In genomic region chr6:135026232-135026631, GRCm38 (mm10) we compare ENCODE assay signal across 9 mouse cellular contexts. TPM values are rescaled to one million over a fixed set of nuclear protein-coding genes. Genes with fewer than 3 reads are reported as not detected.
DNase-seq lines count a peak whose midpoint lies in the region; ATAC-seq lines count a peak whose summit lies in the region.
"Had no signal": no experiment of that assay in that cellular context is flagged by ENCODE, and none has a peak within 500 bp of the region (broad histone marks: within the 10 kb centered on the region; RNA-seq: fewer than 3 reads in every experiment).

No protein-coding gene starts in this region.

- H3K36me3 ChIP-seq in forebrain, embryonic 13.5 days (ENCODE audit: poor library complexity, severe bottlenecking): peaks cover 41% of the 10 kb centered on the region
- H3K36me3 ChIP-seq in forebrain, embryonic 10.5 days (replicated peaks): peaks cover 44% of the 10 kb centered on the region

- H3K4me2 ChIP-seq in forebrain, embryonic 13.5 days: no peak overlapping the region

- no peak overlapping the region for H3K27ac ChIP-seq in forebrain, embryonic 13.5 days
- no peak overlapping the region for H3K27ac ChIP-seq in forebrain, embryonic 10.5 days

- WGBS in forebrain, embryonic 13.5 days: 9% methylated on average over 3 of the region's 3 CpGs
- 8% methylated on average over 3 of the region's 3 CpGs for WGBS in forebrain, embryonic 10.5 days

- no peaks in the 10 kb centered on the region for H3K27me3 ChIP-seq in forebrain, embryonic 13.5 days
- H3K27me3 ChIP-seq in forebrain, embryonic 10.5 days (ENCODE audit: poor library complexity, severe bottlenecking): no peaks in the 10 kb centered on the region

- no peaks in the 10 kb centered on the region for H3K9me3 ChIP-seq in forebrain, embryonic 13.5 days (replicated peaks)
- H3K9me3 ChIP-seq in forebrain, embryonic 10.5 days: no peaks in the 10 kb centered on the region
- H3K9me3 ChIP-seq: megakaryocyte, embryonic 14.5 days had no signal

- no peaks in the 10 kb centered on the region for H3K4me1 ChIP-seq in forebrain, embryonic 13.5 days
- no peaks in the 10 kb centered on the region for H3K4me1 ChIP-seq in forebrain, embryonic 10.5 days

- ATAC-seq in forebrain, embryonic 13.5 days: peak; percentile 55
- ATAC-seq in granulocyte monocyte progenitor cell, adult 5-6 weeks (replicated peaks; ENCODE audit: poor library complexity, severe bottlenecking): peak; percentile 87

- DNase-seq in forebrain, embryonic 10.5 days (ENCODE audit: extremely low spot score, low spot score): no peak
- peak; percentile 47 for DNase-seq in 3134 (ENCODE audit: extremely low read depth, insufficient read length, low spot score)
- DNase-seq in Muller cell, postnatal 12 days (ENCODE audit: inconsistent ontology term): peak; percentile 46
- DNase-seq in layer of hippocampus, adult 9-11 months: peak; percentile 40
- DNase-seq in natural killer cell, adult 2 months (ENCODE audit: low spot score in 2 of 2): peak; percentile 1 to 15
- no peak for DNase-seq in gastrocnemius, postnatal 14 days

- H3K4me3 ChIP-seq in forebrain, embryonic 13.5 days: no peak overlapping the region
- no peak overlapping the region for H3K4me3 ChIP-seq in forebrain, embryonic 10.5 days
- H3K4me3 ChIP-seq: megakaryocyte, embryonic 14.5 days had no signal

- no peak overlapping the region for H3K9ac ChIP-seq in forebrain, embryonic 13.5 days

- intact Hi-C loops in gastrocnemius, postnatal 14 days (cut with DNase I; ENCODE audit: low total_unique reads): loop anchor here (10.0 kb wide), 1 partner anchor 119 kb away; no protein-coding TSS in a partner anchor

RNA-seq across cellular contexts. Expression of gene Ddx47, which starts 14.8 kb away (rescaled TPM):
- polyA plus RNA-seq in forebrain, embryonic 13.5 days (2015; fragmentation: Nextera tagmentation; extraction: Ambion mirVana): 93.9 and 101 TPM in 2 replicates
- polyA plus RNA-seq in forebrain, embryonic 10.5 days (2016; fragmentation: Nextera tagmentation; extraction: Ambion mirVana): 115 and 116 TPM in 2 replicates
- total RNA-seq in granulocyte monocyte progenitor cell, adult 5-6 weeks (2014; fragmentation: Nextera tagmentation): 60.2 and 87.6 TPM in 2 replicates
- 72.0 and 96.9 TPM in 2 replicates for total RNA-seq in granulocyte monocyte progenitor cell, adult 5-6 weeks (2017)
- 10 to 100 TPM; 30.2 to 33.0 TPM for total RNA-seq in gastrocnemius, postnatal 14 days (2021)

RNA-seq across cellular contexts. Expression of gene Gprc5a, which starts 39.2 kb away (rescaled TPM):
- 0.45 and 0.53 TPM in 2 replicates for polyA plus RNA-seq in forebrain, embryonic 13.5 days (2015; fragmentation: Nextera tagmentation; extraction: Ambion mirVana)
- 3.8 and 4.0 TPM in 2 replicates for polyA plus RNA-seq in forebrain, embryonic 10.5 days (2016; fragmentation: Nextera tagmentation; extraction: Ambion mirVana)
- not detected in 2 replicates for total RNA-seq in granulocyte monocyte progenitor cell, adult 5-6 weeks (2014; fragmentation: Nextera tagmentation)
- not detected in 2 replicates for total RNA-seq in granulocyte monocyte progenitor cell, adult 5-6 weeks (2017)
- total RNA-seq in gastrocnemius, postnatal 14 days (2021): under 1 TPM; 0.41 to 0.66 TPM

RNA-seq across cellular contexts. Expression of gene Apold1, which starts 44.7 kb away (rescaled TPM):
- polyA plus RNA-seq in forebrain, embryonic 13.5 days (2015; fragmentation: Nextera tagmentation; extraction: Ambion mirVana): 3.5 and 3.6 TPM in 2 replicates
- 2.5 and 3.1 TPM in 2 replicates for polyA plus RNA-seq in forebrain, embryonic 10.5 days (2016; fragmentation: Nextera tagmentation; extraction: Ambion mirVana)
- total RNA-seq in granulocyte monocyte progenitor cell, adult 5-6 weeks (2014; fragmentation: Nextera tagmentation): not detected in 2 replicates
- not detected in 2 replicates for total RNA-seq in granulocyte monocyte progenitor cell, adult 5-6 weeks (2017)
- 1 to 10 TPM; 2.7 to 2.8 TPM for total RNA-seq in gastrocnemius, postnatal 14 days (2021)

Comparison
In these comparisons a context has a peak if more than half of its experiments do, and no peak if none do; other contexts are left out.
1. DNase-seq: peak in 3134 (single experiment), Muller cell, postnatal 12 days (single experiment), layer of hippocampus, adult 9-11 months (single experiment) and natural killer cell, adult 2 months (2 of 2); none in forebrain, embryonic 10.5 days (single experiment) and gastrocnemius, postnatal 14 days (single experiment).